Mouse (Mus musculus): ENCODE results near the gene Ccdc155. TPM values are rescaled to one million over a fixed set of nuclear protein-coding genes. Genes with fewer than 3 reads are reported as not detected.
A peak's percentile ranks its signal among the peaks of the same experiment; 100 is the strongest.

Ccdc155 gene
- polyA plus RNA-seq, 2 experiments from 2014 or later = 0.24 to 0.34 TPM

DNA sequence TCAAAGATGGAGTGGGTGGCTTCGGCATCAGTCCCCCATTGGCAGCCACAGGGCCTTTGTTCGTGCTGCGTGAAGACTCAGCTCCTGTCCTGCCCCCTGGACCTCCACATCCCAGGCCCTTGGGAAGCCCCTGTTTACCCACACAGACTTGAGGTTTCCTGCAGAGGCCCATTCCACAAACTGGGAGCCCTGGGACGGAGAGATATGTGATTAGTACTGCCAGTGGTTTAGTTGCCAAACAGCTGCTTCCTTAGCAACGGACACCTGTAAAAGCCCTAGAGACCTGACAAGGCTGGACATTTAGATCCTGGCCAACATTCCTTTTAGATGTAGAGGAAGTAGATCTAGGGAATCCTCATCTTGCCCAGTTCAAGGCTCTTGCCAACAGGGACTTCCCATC is 62.8 kb downstream of the Ccdc155 start:
- ATAC-seq = no peak

GRCm38 (mm10) chr7:45141319-45141718 is 63.4 kb downstream of the Ccdc155 start:
- ATAC-seq = no peak

GRCm38 (mm10) chr7:45139904-45140723 is 64.6 kb downstream of the Ccdc155 start:
- ATAC-seq = no peak

- ATAC-seq = no peak
Measured at GRCm38 (mm10) chr7:45138403-45138802, 66.3 kb downstream of the Ccdc155 start.

- peak; percentile 12 for ATAC-seq
Measured at GRCm38 (mm10) chr7:45137171-45138006, 67.3 kb downstream of the Ccdc155 start.

GRCm38 (mm10) chr7:45135993-45136567 is 68.6 kb downstream of the Ccdc155 start, which contains the start of the genes Gm45713 and Flt3l:
TSS of gene Gm45713 (minus strand) at chr7:45136231.
TSS of gene Flt3l (minus strand) at chr7:45136432.
- peak; percentile 81 for ATAC-seq

- ATAC-seq = no peak
Measured at GRCm38 (mm10) chr7:45135370-45135769, 69.3 kb downstream of the Ccdc155 start.

- no peak for ATAC-seq
Measured at GRCm38 (mm10) chr7:45134544-45135026, 70.1 kb downstream of the Ccdc155 start.

Other genes starting within 250 kb of the Ccdc155 start
- gene Cpt1c, start 230.0 kb downstream of the Ccdc155 start, polyA plus RNA-seq (2017; shearing (Covaris generic)) = under 1 TPM; 0.80 to 0.98 TPM
- 100 to 1,000 TPM in 1 of 2 experiments, 10 to 100 TPM in 1; 38.0 to 103 TPM for gene Prmt1, start 218.3 kb downstream of the Ccdc155 start, polyA plus RNA-seq (2017; shearing (Covaris generic))
- 100 to 1,000 TPM in 1 of 2 experiments, 10 to 100 TPM in 1; 88.9 to 129 TPM for gene Irf3, start 207.2 kb downstream of the Ccdc155 start, polyA plus RNA-seq (2017; shearing (Covaris generic))
- gene Bcl2l12, start 206.2 kb downstream of the Ccdc155 start, polyA plus RNA-seq (2017; shearing (Covaris generic)) = 10 to 100 TPM; 18.4 to 31.8 TPM
- 1 to 10 TPM; 8.6 to 8.7 TPM for gene Scaf1, start 188.5 kb downstream of the Ccdc155 start, polyA plus RNA-seq (2017; shearing (Covaris generic))
- gene Rras, start 186.9 kb downstream of the Ccdc155 start, polyA plus RNA-seq (2017; shearing (Covaris generic)) = 1 to 10 TPM; 4.5 to 6.1 TPM
- 10 to 100 TPM in 1 of 2 experiments, 1 to 10 TPM in 1; 9.5 to 11.4 TPM for gene Prr12, start 152.0 kb downstream of the Ccdc155 start, polyA plus RNA-seq (2017; shearing (Covaris generic))
- gene Nosip, start 142.5 kb downstream of the Ccdc155 start, polyA plus RNA-seq (2017; shearing (Covaris generic)) = 100 to 1,000 TPM; 143 to 161 TPM
- 1 to 10 TPM in 1 of 2 experiments, under 1 TPM in 1; 0.41 to 1.2 TPM for gene Prrg2, start 142.2 kb downstream of the Ccdc155 start, polyA plus RNA-seq (2017; shearing (Covaris generic))
- 1 to 10 TPM; 4.7 to 5.4 TPM for gene Rcn3, start 112.7 kb downstream of the Ccdc155 start, polyA plus RNA-seq (2017; shearing (Covaris generic))
- gene Fcgrt, start 101.0 kb downstream of the Ccdc155 start, polyA plus RNA-seq (2017; shearing (Covaris generic)) = 1 to 10 TPM in 1 of 2 experiments, under 1 TPM in 1; 0.78 to 1.1 TPM
- gene Rps11, start 80.5 kb downstream of the Ccdc155 start, polyA plus RNA-seq (2017; shearing (Covaris generic)) = 1,000 to 10,000 TPM; 4,562 to 5,652 TPM
- gene Rpl13a, start 76.1 kb downstream of the Ccdc155 start, polyA plus RNA-seq (2017; shearing (Covaris generic)) = 1,000 to 10,000 TPM; 7,090 to 8,122 TPM
- gene Gm45713, start 68.7 kb downstream of the Ccdc155 start, polyA plus RNA-seq (2017; shearing (Covaris generic)) = not detected
- gene Flt3l, start 68.5 kb downstream of the Ccdc155 start, polyA plus RNA-seq (2017; shearing (Covaris generic)) = 100 to 1,000 TPM; 118 to 125 TPM
- 10 to 100 TPM; 44.4 to 53.0 TPM for gene Pih1d1, start 50.6 kb downstream of the Ccdc155 start, polyA plus RNA-seq (2017; shearing (Covaris generic))
- 10 to 100 TPM; 21.4 to 27.4 TPM for gene Aldh16a1, start 50.3 kb downstream of the Ccdc155 start, polyA plus RNA-seq (2017; shearing (Covaris generic))
- gene Slc17a7, start 40.9 kb downstream of the Ccdc155 start, polyA plus RNA-seq (2017; shearing (Covaris generic)) = not detected
- not detected for gene Gfy, start 25.3 kb downstream of the Ccdc155 start, polyA plus RNA-seq (2017; shearing (Covaris generic))
- gene Pth2, start 23.9 kb downstream of the Ccdc155 start, polyA plus RNA-seq (2017; shearing (Covaris generic)) = not detected
- gene Dkkl1, start 7.3 kb upstream of the Ccdc155 start, polyA plus RNA-seq (2017; shearing (Covaris generic)) = 10 to 100 TPM; 20.6 to 24.7 TPM
- 1 to 10 TPM; 1.5 to 2.8 TPM for gene Tead2, start 10.9 kb upstream of the Ccdc155 start, polyA plus RNA-seq (2017; shearing (Covaris generic))
- 100 to 1,000 TPM; 420 to 495 TPM for gene Cd37, start 34.2 kb upstream of the Ccdc155 start, polyA plus RNA-seq (2017; shearing (Covaris generic))
- gene Slc6a16, start 36.2 kb upstream of the Ccdc155 start, polyA plus RNA-seq (2017; shearing (Covaris generic)) = not detected
- not detected for gene Slc6a21, start 72.6 kb upstream of the Ccdc155 start, polyA plus RNA-seq (2017; shearing (Covaris generic))
- 10 to 100 TPM; 21.7 to 27.8 TPM for gene Trpm4, start 128.9 kb upstream of the Ccdc155 start, polyA plus RNA-seq (2017; shearing (Covaris generic))
- not detected for gene Hrc, start 130.4 kb upstream of the Ccdc155 start, polyA plus RNA-seq (2017; shearing (Covaris generic))
- not detected for gene Ppfia3, start 162.1 kb upstream of the Ccdc155 start, polyA plus RNA-seq (2017; shearing (Covaris generic))
- gene Lin7b, start 165.7 kb upstream of the Ccdc155 start, polyA plus RNA-seq (2017; shearing (Covaris generic)) = not detected
- gene Snrnp70, start 190.8 kb upstream of the Ccdc155 start, polyA plus RNA-seq (2017; shearing (Covaris generic)) = 100 to 1,000 TPM in 1 of 2 experiments, 10 to 100 TPM in 1; 68.1 to 108 TPM
- gene Kcna7, start 200.8 kb upstream of the Ccdc155 start, polyA plus RNA-seq (2017; shearing (Covaris generic)) = not detected
- gene Ntf5, start 208.8 kb upstream of the Ccdc155 start, polyA plus RNA-seq (2017; shearing (Covaris generic)) = not detected
- gene Lhb, start 215.9 kb upstream of the Ccdc155 start, polyA plus RNA-seq (2017; shearing (Covaris generic)) = not detected
- 1 to 10 TPM; 9.3 to 9.8 TPM for gene Gys1, start 230.0 kb upstream of the Ccdc155 start, polyA plus RNA-seq (2017; shearing (Covaris generic))
- gene Ruvbl2, start 233.2 kb upstream of the Ccdc155 start, polyA plus RNA-seq (2017; shearing (Covaris generic)) = 10 to 100 TPM; 47.4 to 51.2 TPM